Mouse (Mus musculus): ENCODE results near the gene Armt1.

DNA sequence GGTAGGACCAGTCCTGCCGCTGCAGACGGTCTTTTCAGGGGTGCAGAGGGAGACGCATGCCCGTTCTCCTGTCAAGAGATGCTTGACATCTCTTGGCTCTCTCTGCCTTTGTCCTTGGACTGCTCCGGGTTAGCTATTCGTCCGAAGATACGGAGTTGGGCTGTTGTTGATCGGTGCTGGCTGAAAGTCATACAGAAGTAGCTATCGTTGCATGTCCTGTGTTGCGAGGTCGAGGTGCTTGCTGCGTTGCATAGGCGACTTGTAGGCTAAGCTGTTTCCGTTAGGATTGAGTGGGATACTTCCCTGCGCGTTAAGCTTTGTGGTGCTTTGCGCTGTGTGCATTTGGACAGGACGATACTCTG is 43.9 kb upstream of the Armt1 start:
- TF ChIP-seq USF2 (conservative IDR thresholded peaks at IDR 0.05; ENCODE audit: low read depth, low read length) (no peak), CTCF (conservative IDR thresholded peaks at IDR 0.05 in 1 of 2, IDR thresholded peaks at IDR 0.05 in 1 of 2; ENCODE audit: low read depth in 2 of 2, low read length in 2 of 2) (no peak), MAFK (IDR thresholded peaks at IDR 0.05; ENCODE audit: insufficient replicate concordance, low read length) (no peak)
